Mouse (Mus musculus) neural tube, embryonic 11.5 days (tissue): ENCODE measurements at regions not wholly inside any gene's neighbourhood (a gene's known extent, or its start where the extent isn't known, plus 50 kb on each side); places are given as distances from the start of the nearest gene placed in this dataset.

Source experiments
- ATAC-seq: fragments of 200-750 bp; cut with Nextera tagmentation; 2 replicates; pipeline ENCODE4 v1.8.0; 2017; ENCODE audit warnings: moderate number of reproducible peaks, mild to moderate bottlenecking, moderate TSS enrichment, moderate library complexity; ENCODE audit not compliant: insufficient read depth, low FRiP score, low TSS enrichment
- DNase-seq: peaks from one replicate; pipeline ENCODE4 v3.0.0-alpha.2; 2015; ENCODE audit warnings: low spot score
- H3K27ac ChIP-seq: fragments of 300-500 bp; sonication (generic); 2 replicates; pipeline ENCODE4 v1.5.1; 2014; ENCODE audit warnings: low read depth, mild to moderate bottlenecking, low read length
- H3K27me3 ChIP-seq: fragments of 300-500 bp; sonication (generic); 2 replicates; pipeline ENCODE4 v1.6.1; 2014; ENCODE audit warnings: mild to moderate bottlenecking, low read length, mixed read lengths; ENCODE audit not compliant: control insufficient read depth, insufficient read depth
- H3K36me3 ChIP-seq: fragments of 300-500 bp; sonication (generic); 2 replicates; pipeline ENCODE4 v1.6.1; 2014; ENCODE audit warnings: mild to moderate bottlenecking, low read length, moderate library complexity, mixed read lengths; ENCODE audit not compliant: control insufficient read depth, insufficient read depth
- H3K4me1 ChIP-seq: fragments of 300-500 bp; sonication (generic); 2 replicates; pipeline ENCODE4 v1.6.1; 2014; ENCODE audit warnings: low read length, mixed read lengths; ENCODE audit not compliant: control insufficient read depth, insufficient read depth
- H3K4me2 ChIP-seq: fragments of 300-500 bp; sonication (generic); 2 replicates; pipeline ENCODE4 v1.6.1; 2014; ENCODE audit warnings: low read depth, mild to moderate bottlenecking, moderate library complexity
- H3K4me3 ChIP-seq: fragments of 300-500 bp; sonication (generic); 2 replicates; pipeline ENCODE4 v1.5.1; 2014; ENCODE audit warnings: low read depth, low read length
- H3K9ac ChIP-seq: fragments of 300-500 bp; sonication (generic); 2 replicates; pipeline ENCODE4 v1.6.1; 2014; ENCODE audit warnings: mild to moderate bottlenecking, low read length
- H3K9me3 ChIP-seq: fragments of 300-500 bp; sonication (generic); 2 replicates; pipeline ENCODE4 v1.6.1; 2016; ENCODE audit warnings: low read length; ENCODE audit not compliant: control insufficient read depth
- WGBS: fragments of 180-500 bp; shearing (Covaris S2); extraction: QIAGEN DNeasy Blood & Tissue Kit; methylation state at CpG from one replicate; pipeline ENCODE4 v1.1.7; 2014; 5-methylcytosine and 5-hydroxymethylcytosine counted together

DNA sequence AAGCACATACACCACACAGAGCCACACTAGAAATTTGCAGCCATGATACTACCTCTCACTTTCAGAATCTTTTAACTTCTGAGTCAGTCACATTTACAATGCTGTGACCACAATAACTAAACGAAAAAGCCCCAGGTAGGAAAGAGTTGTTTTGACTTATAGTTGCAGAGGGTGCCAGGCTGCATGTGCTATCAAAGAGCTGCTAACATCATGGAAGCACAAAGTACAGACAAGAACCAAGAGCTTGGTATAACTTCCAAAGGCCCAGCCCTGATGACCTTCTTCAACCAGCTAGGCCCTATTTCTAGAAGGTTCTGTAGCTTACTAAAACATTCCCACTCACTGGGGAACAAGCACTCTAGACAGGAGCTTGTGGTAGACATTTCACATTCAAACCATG, 314.1 kb upstream of the Plxna2 start:
- Histone ChIP-seq H3K27me3 (no peaks in the 10 kb centered on the region), H3K27ac (no peak overlapping the region), H3K9me3 (no peaks in the 10 kb centered on the region), H3K4me3 (no peak overlapping the region), H3K4me1 (no peaks in the 10 kb centered on the region), H3K4me2 (no peak overlapping the region), H3K9ac (no peak overlapping the region), H3K36me3 (no peaks in the 10 kb centered on the region)
- ATAC-seq (no peak), DNase-seq (no peak)
- 86% methylated on average over 1 of the region's 1 CpGs for WGBS

DNA sequence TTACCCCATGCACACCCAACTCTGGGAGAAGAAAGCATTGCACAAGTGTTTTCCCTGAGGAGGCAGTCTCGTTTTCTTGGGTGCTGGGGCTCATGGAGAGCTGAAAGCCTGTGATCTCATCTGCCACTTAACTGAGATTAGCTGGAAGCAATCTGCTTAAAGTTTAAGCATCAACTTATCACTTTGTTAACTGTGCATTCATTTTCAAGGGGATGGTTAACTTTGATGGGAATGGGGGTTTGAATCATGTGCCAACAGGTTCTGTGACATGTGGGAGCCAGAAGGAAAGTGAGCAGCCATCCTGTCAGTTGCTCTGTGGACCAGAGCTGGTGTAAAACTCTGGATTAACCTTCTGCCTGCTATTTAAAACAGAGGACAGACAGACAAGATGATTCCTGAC, 315.2 kb upstream of the Plxna2 start:
- Histone ChIP-seq H3K36me3 (no peaks in the 10 kb centered on the region), H3K27ac (no peak overlapping the region), H3K4me2 (no peak overlapping the region), H3K9me3 (no peaks in the 10 kb centered on the region), H3K27me3 (no peaks in the 10 kb centered on the region), H3K4me1 (no peaks in the 10 kb centered on the region), H3K9ac (no peak overlapping the region), H3K4me3 (no peak overlapping the region)
- no peak for DNase-seq
- 46% methylated on average over 1 of the region's 1 CpGs for WGBS
- ATAC-seq, result no peak

DNA sequence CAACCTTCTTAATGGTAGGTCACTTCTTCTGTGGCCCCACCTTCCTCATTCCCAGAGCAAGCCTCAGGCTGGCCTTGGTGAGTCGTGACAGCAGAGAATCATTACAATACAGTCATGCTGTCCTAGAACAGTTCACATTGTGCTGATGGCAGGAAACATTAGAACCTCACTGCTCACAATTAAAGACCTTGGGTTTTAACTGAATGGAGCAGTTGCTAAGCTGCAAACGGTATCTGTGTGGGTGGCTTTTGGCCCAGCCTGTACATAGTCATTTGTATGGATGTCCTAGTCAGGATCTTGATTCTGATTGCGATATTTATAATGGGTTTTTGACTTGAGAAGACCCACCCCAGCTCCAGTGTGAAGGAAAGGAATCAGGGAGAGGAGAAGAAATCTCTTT, 336.1 kb upstream of the Plxna2 start:
- no peak for DNase-seq
- 59% methylated on average over 3 of the region's 3 CpGs for WGBS
- no peak overlapping the region for H3K27ac ChIP-seq

DNA sequence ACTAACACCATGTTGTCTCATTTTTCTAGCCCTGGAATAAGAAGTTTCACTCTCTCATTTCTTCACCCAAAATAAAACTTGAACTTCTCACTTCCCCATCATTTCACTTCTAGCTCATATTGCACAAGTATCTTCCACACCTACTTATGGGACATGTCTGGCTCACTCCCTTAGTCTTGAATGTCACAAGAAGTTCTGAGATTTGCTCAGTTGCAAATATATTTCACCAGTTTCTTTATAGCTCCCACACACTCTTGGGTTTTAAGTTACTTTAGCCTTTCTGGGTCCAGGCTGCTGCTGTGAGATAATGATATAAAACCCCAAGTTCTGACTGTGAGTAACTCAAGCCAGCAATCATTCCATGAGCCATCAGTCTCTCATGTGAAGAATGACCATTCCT, 350.0 kb upstream of the Plxna2 start:
- H3K4me1 ChIP-seq, result no peaks in the 10 kb centered on the region
- no peaks in the 10 kb centered on the region for H3K36me3 ChIP-seq
- DNase-seq, result no peak
- H3K9ac ChIP-seq, result no peak overlapping the region
- H3K9me3 ChIP-seq, result no peaks in the 10 kb centered on the region
- no peak overlapping the region for H3K4me3 ChIP-seq
- ATAC-seq, result no peak
- no peaks in the 10 kb centered on the region for H3K27me3 ChIP-seq
- H3K27ac ChIP-seq, result no peak overlapping the region
- H3K4me2 ChIP-seq, result no peak overlapping the region

More for the DNA sequence above, 336.1 kb upstream of the Plxna2 start:
- H3K9me3 ChIP-seq, result no peaks in the 10 kb centered on the region
- H3K9ac ChIP-seq, result no peak overlapping the region
- H3K4me3 ChIP-seq, result no peak overlapping the region
- ATAC-seq, result no peak
- no peaks in the 10 kb centered on the region for H3K36me3 ChIP-seq
- H3K4me2 ChIP-seq, result no peak overlapping the region
- H3K27me3 ChIP-seq, result no peaks in the 10 kb centered on the region
- no peaks in the 10 kb centered on the region for H3K4me1 ChIP-seq

DNA sequence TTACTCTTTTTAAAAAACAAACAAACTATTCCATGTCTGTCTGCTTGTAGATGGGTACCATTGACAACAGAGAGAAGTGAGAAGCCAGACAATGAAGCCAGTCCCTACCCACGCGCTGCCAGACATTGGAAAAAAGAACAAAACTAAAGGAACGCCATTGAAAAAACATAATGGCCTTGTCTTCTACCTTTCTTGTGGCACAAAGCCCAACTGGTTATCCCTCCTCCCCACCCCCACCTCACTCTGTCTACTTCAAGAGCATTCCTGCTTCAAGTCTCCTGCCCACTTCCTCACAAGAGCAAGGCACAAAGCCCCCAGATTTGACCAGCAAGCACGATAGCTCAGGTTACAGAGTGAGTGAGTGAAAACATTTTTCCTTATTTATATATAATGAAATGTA, 355.6 kb upstream of the Plxna2 start:
- Histone ChIP-seq H3K27ac (no peak overlapping the region), H3K4me3 (no peak overlapping the region), H3K27me3 (no peaks in the 10 kb centered on the region), H3K4me1 (no peaks in the 10 kb centered on the region), H3K9ac (no peak overlapping the region), H3K36me3 (no peaks in the 10 kb centered on the region), H3K9me3 (no peaks in the 10 kb centered on the region), H3K4me2 (no peak overlapping the region)
- ATAC-seq, result no peak
- 51% methylated on average over 4 of the region's 4 CpGs for WGBS
- DNase-seq, result peak; percentile 9

DNA sequence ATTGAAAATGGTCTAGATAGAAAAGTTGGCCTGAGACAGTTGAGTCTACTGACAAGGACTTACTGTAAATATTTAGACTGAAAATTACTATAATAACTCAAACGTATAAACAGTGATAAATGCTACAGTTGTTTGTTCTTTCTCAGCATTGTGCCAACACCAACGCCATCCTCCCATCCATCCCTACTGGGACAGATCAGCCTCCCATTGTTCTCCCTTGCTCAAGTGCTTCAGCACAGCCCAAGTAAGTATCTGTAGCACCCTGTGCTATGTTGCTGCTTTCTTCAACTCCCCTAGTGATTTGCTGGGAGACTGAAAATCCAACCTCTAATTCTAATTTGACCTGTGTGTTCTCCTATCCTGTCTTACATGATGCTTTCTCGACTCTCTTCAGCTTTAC, 358.1 kb upstream of the Plxna2 start:
- no peak overlapping the region for H3K4me2 ChIP-seq
- DNase-seq (no peak), ATAC-seq (no peak)
- H3K36me3 ChIP-seq, result no peaks in the 10 kb centered on the region
- H3K4me1 ChIP-seq, result no peaks in the 10 kb centered on the region
- H3K9me3 ChIP-seq, result no peaks in the 10 kb centered on the region
- WGBS, result 81% methylated on average over 3 of the region's 3 CpGs
- no peak overlapping the region for H3K27ac ChIP-seq
- H3K9ac ChIP-seq, result no peak overlapping the region
- no peaks in the 10 kb centered on the region for H3K27me3 ChIP-seq
- no peak overlapping the region for H3K4me3 ChIP-seq

DNA sequence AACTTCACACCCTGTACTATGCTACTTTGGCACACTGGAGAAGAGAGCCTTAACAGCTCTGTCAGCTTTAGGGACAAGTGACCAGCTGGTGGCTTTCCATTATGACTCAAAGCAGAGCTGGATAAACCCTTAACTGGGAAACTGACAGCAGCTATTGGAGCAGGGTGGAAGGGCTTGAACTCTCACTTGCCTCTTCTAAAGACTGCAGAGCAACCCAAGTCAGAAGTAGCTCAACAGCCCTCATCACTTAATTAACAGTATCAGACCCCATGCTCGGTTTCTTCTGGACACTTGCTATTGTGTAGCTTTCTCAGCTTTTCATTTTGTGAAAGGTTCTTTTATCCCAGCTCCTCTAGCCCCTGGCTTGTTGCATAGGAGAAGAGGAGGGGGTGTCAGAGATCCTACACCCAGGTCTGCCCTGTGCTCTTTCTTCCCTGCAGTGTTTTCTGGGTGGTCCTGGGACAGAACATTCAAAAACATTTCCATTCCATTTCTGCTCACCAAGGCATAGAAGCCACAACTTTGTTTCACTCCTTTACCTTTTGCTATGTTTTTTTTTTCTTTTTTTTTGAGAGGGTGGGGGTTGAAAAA, 373.1 kb upstream of the Plxna2 start:
- no peaks in the 10 kb centered on the region for H3K9me3 ChIP-seq
- no peak for ATAC-seq

DNA sequence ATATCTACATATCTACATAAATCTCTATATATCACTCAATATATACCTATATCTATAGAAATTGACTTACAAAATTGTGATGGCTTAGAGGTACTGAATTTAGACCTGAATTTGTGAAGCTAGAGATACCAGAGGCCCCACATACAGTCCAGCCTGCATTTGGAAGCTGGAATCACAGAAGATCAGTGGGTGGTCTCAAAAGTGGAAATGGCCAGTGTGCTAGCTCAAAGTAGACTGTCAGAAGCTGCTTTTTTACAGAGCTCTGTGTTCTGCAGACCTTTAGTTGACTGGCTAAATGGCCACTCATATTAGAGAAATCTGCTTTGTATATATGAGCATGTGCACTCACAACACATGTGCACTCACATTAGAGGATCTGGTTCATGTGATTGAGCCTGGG, 376.9 kb upstream of the Plxna2 start:
- Histone ChIP-seq H3K9ac (no peak overlapping the region), H3K9me3 (no peaks in the 10 kb centered on the region), H3K27me3 (no peaks in the 10 kb centered on the region), H3K27ac (no peak overlapping the region), H3K36me3 (no peaks in the 10 kb centered on the region), H3K4me3 (no peak overlapping the region), H3K4me2 (no peak overlapping the region), H3K4me1 (no peaks in the 10 kb centered on the region; the same call in 1 of the 2 replicates)
- no peak for DNase-seq
- ATAC-seq, result no peak

More for the DNA sequence above, 373.1 kb upstream of the Plxna2 start:
- DNase-seq, result no peak
- WGBS, result 25% methylated on average over 1 of the region's 1 CpGs
- no peak overlapping the region for H3K27ac ChIP-seq
- no peaks in the 10 kb centered on the region for H3K27me3 ChIP-seq
- no peaks in the 10 kb centered on the region; the same call in 1 of the 2 replicates for H3K4me1 ChIP-seq
- no peaks in the 10 kb centered on the region for H3K36me3 ChIP-seq
- H3K4me3 ChIP-seq, result no peak overlapping the region
- H3K9ac ChIP-seq, result no peak overlapping the region
- no peak overlapping the region for H3K4me2 ChIP-seq

DNA sequence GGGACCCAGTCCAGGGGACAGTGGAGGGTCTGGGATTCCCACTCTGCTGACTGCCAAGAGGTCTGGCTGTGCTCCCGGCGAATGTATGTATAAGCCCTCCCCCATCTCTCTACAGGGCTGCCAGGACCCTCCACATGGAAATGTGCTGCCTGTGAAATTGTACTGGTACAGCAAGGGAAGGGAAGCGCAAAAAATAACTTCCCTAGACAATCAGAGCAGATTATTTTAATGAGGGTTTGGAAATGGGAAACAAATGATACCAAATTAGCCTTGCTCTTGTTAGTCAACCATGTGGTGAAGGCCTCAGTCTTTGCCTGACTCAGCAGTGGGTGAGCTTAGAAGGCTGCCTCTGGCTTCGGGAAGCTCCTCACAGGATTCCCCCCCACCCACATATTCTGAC, 386.8 kb upstream of the Plxna2 start:
- Histone ChIP-seq H3K4me1 (no peaks in the 10 kb centered on the region; the same call in 1 of the 2 replicates), H3K9ac (no peak overlapping the region), H3K4me2 (no peak overlapping the region), H3K9me3 (no peaks in the 10 kb centered on the region), H3K27me3 (no peaks in the 10 kb centered on the region), H3K36me3 (no peaks in the 10 kb centered on the region), H3K4me3 (no peak overlapping the region), H3K27ac (no peak overlapping the region)
- DNase-seq, result peak; percentile 12
- ATAC-seq, result no peak
- WGBS, result 67% methylated on average over 4 of the region's 4 CpGs
